Mouse (Mus musculus) neural tube, embryonic 14.5 days (tissue): ENCODE data around the gene Snx18. TPM values are rescaled to one million over a fixed set of nuclear protein-coding genes. Genes with fewer than 3 reads are reported as not detected.

ENCODE experiments used
- ATAC-seq: fragments of 200-750 bp; cut with Nextera tagmentation; 2 replicates; pipeline ENCODE4 v1.8.0; 2017; ENCODE audit warnings: low read depth, mild to moderate bottlenecking, moderate TSS enrichment, moderate library complexity
- H3K27ac ChIP-seq: fragments of 300-500 bp; sonication (generic); 2 replicates; pipeline ENCODE4 v1.5.1; 2014; ENCODE audit warnings: low read depth, mild to moderate bottlenecking, control low read depth, low read length, moderate library complexity, mixed read lengths
- H3K27me3 ChIP-seq: fragments of 300-500 bp; sonication (generic); 2 replicates; pipeline ENCODE4 v1.6.1; 2014; ENCODE audit warnings: low read length; ENCODE audit not compliant: control insufficient read depth, insufficient read depth
- H3K36me3 ChIP-seq: fragments of 300-500 bp; sonication (generic); 2 replicates; pipeline ENCODE4 v1.6.1; 2014; ENCODE audit warnings: low read length, mixed read lengths; ENCODE audit not compliant: control insufficient read depth, insufficient read depth
- H3K4me1 ChIP-seq: fragments of 300-500 bp; sonication (generic); 2 replicates; pipeline ENCODE4 v1.6.1; 2014; ENCODE audit warnings: low read length; ENCODE audit not compliant: control insufficient read depth, insufficient read depth
- H3K4me2 ChIP-seq: fragments of 300-500 bp; sonication (generic); 2 replicates; pipeline ENCODE4 v1.6.1; 2014; ENCODE audit warnings: mild to moderate bottlenecking, low read depth, low read length, control low read depth
- H3K4me3 ChIP-seq: fragments of 300-500 bp; sonication (generic); 2 replicates; pipeline ENCODE4 v1.5.1; 2014; ENCODE audit warnings: low read depth, low read length, control low read depth, mixed read lengths
- H3K9ac ChIP-seq: fragments of 300-500 bp; sonication (generic); replicated peaks from 2 replicates; pipeline ENCODE4 v1.6.1; 2014; ENCODE audit warnings: low read depth, mild to moderate bottlenecking, control low read depth, low read length, mixed read lengths
- H3K9me3 ChIP-seq: fragments of 300-500 bp; sonication (generic); 2 replicates; pipeline ENCODE4 v1.6.1; 2016; ENCODE audit warnings: low read length; ENCODE audit not compliant: control insufficient read depth
- WGBS: fragments of 180-500 bp; shearing (Covaris S2); extraction: QIAGEN DNeasy Blood & Tissue Kit; methylation state at CpG from one replicate; pipeline ENCODE4 v1.1.7; 2014; 5-methylcytosine and 5-hydroxymethylcytosine counted together
- polyA plus RNA-seq: library from polyadenylated mRNA; unstranded; fragments of >200 nt; fragmentation: Nextera tagmentation; extraction: Ambion mirVana; gene quantifications from 2 replicates; pipeline ENCODE4 v1.2.1, GENCODE M21; 2014

Gene Snx18
- polyA plus RNA-seq, 1 experiment from 2014 or later: 10.9 TPM

GRCm38 (mm10) chr13:113582024-113582423, 36.3 kb downstream of the Snx18 start:
- ATAC-seq: no peak
- no peaks in the 10 kb centered on the region for H3K9me3 ChIP-seq
- no peaks in the 10 kb centered on the region for H3K36me3 ChIP-seq
- peaks cover 7% of the 10 kb centered on the region; the same call in 1 of the 2 replicates for H3K4me1 ChIP-seq
- no peak overlapping the region for H3K4me3 ChIP-seq
- no peak overlapping the region for H3K27ac ChIP-seq
- 86% methylated on average over 1 of the region's 1 CpGs for WGBS
- H3K4me2 ChIP-seq: no peak overlapping the region
- H3K9ac ChIP-seq: no peak overlapping the region
- no peaks in the 10 kb centered on the region for H3K27me3 ChIP-seq

- Histone ChIP-seq H3K4me1 (peaks cover under 1% of the 10 kb centered on the region; the same call in 1 of the 2 replicates), H3K36me3 (no peaks in the 10 kb centered on the region), H3K9me3 (no peaks in the 10 kb centered on the region), H3K9ac (no peak overlapping the region), H3K4me2 (no peak overlapping the region), H3K4me3 (no peak overlapping the region), H3K27ac (no peak overlapping the region), H3K27me3 (no peaks in the 10 kb centered on the region)
- ATAC-seq: no peak
- WGBS: 92% methylated on average over 5 of the region's 5 CpGs
Measured at GRCm38 (mm10) chr13:113581436-113581835, 36.9 kb downstream of the Snx18 start.

- H3K36me3 ChIP-seq: no peaks in the 10 kb centered on the region
- H3K4me1 ChIP-seq: no peaks in the 10 kb centered on the region
- WGBS: 71% methylated on average over 6 of the region's 6 CpGs
- no peaks in the 10 kb centered on the region for H3K27me3 ChIP-seq
- no peak for ATAC-seq
- no peak overlapping the region for H3K27ac ChIP-seq
- H3K4me2 ChIP-seq: no peak overlapping the region
- no peaks in the 10 kb centered on the region for H3K9me3 ChIP-seq
- H3K4me3 ChIP-seq: no peak overlapping the region
- H3K9ac ChIP-seq: no peak overlapping the region
Measured at GRCm38 (mm10) chr13:113580400-113580790, 38.0 kb downstream of the Snx18 start.

- H3K36me3 ChIP-seq: no peaks in the 10 kb centered on the region
- H3K4me2 ChIP-seq: no peak overlapping the region
- ATAC-seq: no peak
- no peak overlapping the region for H3K9ac ChIP-seq
- no peak overlapping the region for H3K27ac ChIP-seq
- no peaks in the 10 kb centered on the region for H3K9me3 ChIP-seq
- WGBS: 36% methylated on average over 7 of the region's 7 CpGs
- no peak overlapping the region for H3K4me3 ChIP-seq
- H3K27me3 ChIP-seq: no peaks in the 10 kb centered on the region
- no peaks in the 10 kb centered on the region for H3K4me1 ChIP-seq
Measured at GRCm38 (mm10) chr13:113579788-113580399, 38.5 kb downstream of the Snx18 start.

GRCm38 (mm10) chr13:113574232-113574631, 44.1 kb downstream of the Snx18 start:
- 93% methylated on average over 13 of the region's 13 CpGs for WGBS
- Histone ChIP-seq H3K36me3 (no peaks in the 10 kb centered on the region), H3K4me3 (no peak overlapping the region), H3K9me3 (no peaks in the 10 kb centered on the region), H3K27ac (no peak overlapping the region), H3K4me2 (no peak overlapping the region), H3K4me1 (no peaks in the 10 kb centered on the region), H3K9ac (no peak overlapping the region), H3K27me3 (no peaks in the 10 kb centered on the region)
- ATAC-seq: no peak

- no peak overlapping the region for H3K27ac ChIP-seq
- no peak overlapping the region for H3K9ac ChIP-seq
- ATAC-seq: no peak
- H3K4me1 ChIP-seq: no peaks in the 10 kb centered on the region
- H3K4me2 ChIP-seq: no peak overlapping the region
- no peaks in the 10 kb centered on the region for H3K9me3 ChIP-seq
- no peaks in the 10 kb centered on the region for H3K27me3 ChIP-seq
- no peaks in the 10 kb centered on the region for H3K36me3 ChIP-seq
- no peak overlapping the region for H3K4me3 ChIP-seq
- WGBS: 95% methylated on average over 2 of the region's 2 CpGs
Measured at GRCm38 (mm10) chr13:113573377-113573776, 45.0 kb downstream of the Snx18 start.

GRCm38 (mm10) chr13:113572046-113572686, 46.2 kb downstream of the Snx18 start:
- Histone ChIP-seq H3K36me3 (no peaks in the 10 kb centered on the region), H3K4me1 (no peaks in the 10 kb centered on the region), H3K27me3 (no peaks in the 10 kb centered on the region), H3K27ac (no peak overlapping the region), H3K9me3 (no peaks in the 10 kb centered on the region), H3K4me3 (no peak overlapping the region), H3K4me2 (no peak overlapping the region), H3K9ac (no peak overlapping the region)
- WGBS: 81% methylated on average over 9 of the region's 9 CpGs
- ATAC-seq: no peak

GRCm38 (mm10) chr13:113569526-113569925, 48.8 kb downstream of the Snx18 start:
- Histone ChIP-seq H3K27me3 (no peaks in the 10 kb centered on the region), H3K4me1 (no peaks in the 10 kb centered on the region), H3K9me3 (no peaks in the 10 kb centered on the region), H3K27ac (no peak overlapping the region), H3K4me3 (no peak overlapping the region), H3K4me2 (no peak overlapping the region), H3K36me3 (no peaks in the 10 kb centered on the region), H3K9ac (no peak overlapping the region)
- no peak for ATAC-seq
- 22% methylated on average over 2 of the region's 2 CpGs for WGBS

- Histone ChIP-seq H3K9ac (no peak overlapping the region), H3K4me2 (no peak overlapping the region), H3K4me3 (no peak overlapping the region), H3K9me3 (no peaks in the 10 kb centered on the region), H3K27ac (no peak overlapping the region), H3K27me3 (no peaks in the 10 kb centered on the region), H3K4me1 (no peaks in the 10 kb centered on the region), H3K36me3 (no peaks in the 10 kb centered on the region)
- WGBS: 95% methylated on average over 5 of the region's 5 CpGs
- ATAC-seq: no peak
Measured at GRCm38 (mm10) chr13:113566951-113567350, 51.4 kb downstream of the Snx18 start.
